Mouse (Mus musculus) cerebellum, adult 2 months (tissue): ENCODE results near the gene Slc26a11.
"Not testable (repeated sequence)": the region's sequence is repeated elsewhere in the genome, so short reads cannot be mapped to it uniquely, and the experiment has no call there.

Experiments
- CTCF ChIP-seq: fragments of 200-500 bp; IDR thresholded peaks from 2 replicates; pipeline ENCODE4 v1.5.1; 2011; ENCODE audit warnings: low read depth, mild to moderate bottlenecking, control low read depth, low read length, moderate library complexity, borderline replicate concordance; ENCODE audit not compliant: insufficient read depth
- POLR2A ChIP-seq: fragments of 200-500 bp; IDR thresholded peaks from 2 replicates; pipeline ENCODE4 v1.6.1; 2011; ENCODE audit warnings: low read length, control low read depth, borderline replicate concordance; ENCODE audit not compliant: insufficient read depth

- TF ChIP-seq CTCF, POLR2A: not testable (repeated sequence)
Observed at GRCm38 (mm10) chr11:119387273-119387672, 31.9 kb downstream of the Slc26a11 start.
